Mouse (Mus musculus): ENCODE measurements around the gene 4931429L15Rik.

DNA sequence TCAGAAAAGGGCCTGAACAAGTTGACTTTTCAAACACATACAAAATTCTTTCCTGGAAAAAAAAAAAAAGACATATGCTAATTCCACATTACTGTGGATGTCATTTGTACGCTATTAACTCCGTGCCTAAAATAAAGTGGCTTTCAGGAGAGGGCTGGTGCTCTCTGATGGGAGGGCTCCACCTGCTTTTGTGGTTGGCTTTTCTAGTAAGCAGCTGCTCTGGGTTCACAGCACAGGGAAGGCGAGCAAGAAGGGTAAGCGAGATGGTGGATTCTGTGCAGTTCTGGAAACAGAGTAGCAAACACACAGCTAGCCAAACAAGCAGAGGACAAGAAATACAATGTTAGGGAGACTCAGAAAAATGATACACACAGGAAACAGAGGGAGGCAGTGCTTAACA is 18.6 kb upstream of the 4931429L15Rik start:
- TF ChIP-seq POLR2A (IDR thresholded peaks at IDR 0.05; ENCODE audit: borderline replicate concordance, insufficient read depth, low read length) (no peak), CTCF (IDR thresholded peaks at IDR 0.05; ENCODE audit: borderline replicate concordance, insufficient read depth, low read depth, low read length) (no peak)
